Mouse (Mus musculus) left cerebral cortex, postnatal 4 days (tissue): ENCODE measurements around the gene Il22. TPM values are rescaled to one million over a fixed set of nuclear protein-coding genes. Genes with fewer than 3 reads are reported as not detected.
"Not testable (repeated sequence)": the region's sequence is repeated elsewhere in the genome, so short reads cannot be mapped to it uniquely, and the experiment has no call there.

Source experiments
- DNase-seq: peaks from one replicate; pipeline ENCODE4 v3.0.0-alpha.2; 2022
- intact Hi-C: fragments of 180-260 bp; cut with DNase I; formaldehyde crosslinking; loops from one replicate; pipeline ENCODE4 v1.15.1; 2025
- total RNA-seq, 2 experiments: library from RNA; stranded (reverse); gene quantifications; 2 replicates each; pipeline ENCODE4 v1.2.3; 2021

Il22 gene
- total RNA-seq, result not detected

- intact Hi-C loops, result no loop called here
- DNase-seq, result no peak
Observed at GRCm38 (mm10) chr10:118204642-118205041, at the start of gene Il22. Il22 (plus strand) TSS chr10:118204942.

- intact Hi-C loops, result loop anchor here (5.0 to 10.0 kb wide), 2 partner anchors 391 to 709 kb away; no protein-coding TSS in a partner anchor
- no peak for DNase-seq
Observed at GRCm38 (mm10) chr10:118155932-118156331, 48.8 kb upstream of the Il22 start.

GRCm38 (mm10) chr10:118161131-118161530, 43.6 kb upstream of the Il22 start:
- intact Hi-C loops, result no loop called here
- peak; percentile 28 for DNase-seq

- intact Hi-C loops, result no loop called here
- DNase-seq, result no peak
Observed at GRCm38 (mm10) chr10:118169212-118169611, 35.5 kb upstream of the Il22 start.

GRCm38 (mm10) chr10:118172416-118172815, 32.3 kb upstream of the Il22 start:
- intact Hi-C loops, result no loop called here
- no peak for DNase-seq

- intact Hi-C loops, result no loop called here
- no peak for DNase-seq
Observed at GRCm38 (mm10) chr10:118172876-118173275, 31.9 kb upstream of the Il22 start.

GRCm38 (mm10) chr10:118175542-118175941, 29.2 kb upstream of the Il22 start:
- intact Hi-C loops, DNase-seq: not testable (repeated sequence)

- intact Hi-C loops, result no loop called here
- no peak for DNase-seq
Observed at GRCm38 (mm10) chr10:118178735-118179151, 26.0 kb upstream of the Il22 start.

GRCm38 (mm10) chr10:118179265-118179664, 25.5 kb upstream of the Il22 start:
- intact Hi-C loops, result no loop called here
- no peak for DNase-seq

- intact Hi-C loops, result not testable (repeated sequence)
Observed at GRCm38 (mm10) chr10:118195150-118195549, 9.6 kb upstream of the Il22 start.

GRCm38 (mm10) chr10:118215719-118216393, 11.1 kb downstream of the Il22 start:
- peak; percentile 44 for DNase-seq
- intact Hi-C loops, result not testable (repeated sequence)

More at GRCm38 (mm10) chr10:118195150-118195549, 9.6 kb upstream of the Il22 start:
- DNase-seq, result not testable (repeated sequence)

GRCm38 (mm10) chr10:118227629-118228028, 22.9 kb downstream of the Il22 start:
- DNase-seq, intact Hi-C loops: not testable (repeated sequence)

- intact Hi-C loops, DNase-seq: not testable (repeated sequence)
Observed at GRCm38 (mm10) chr10:118232607-118233006, 27.9 kb downstream of the Il22 start.

- intact Hi-C loops, DNase-seq: not testable (repeated sequence)
Observed at GRCm38 (mm10) chr10:118240680-118241079, 35.9 kb downstream of the Il22 start, which contains the start of gene Gm32717. Gm32717 (minus strand) TSS chr10:118240780.

GRCm38 (mm10) chr10:118249006-118249595, 44.4 kb downstream of the Il22 start:
- intact Hi-C loops, result not testable (repeated sequence)
- DNase-seq, result peak; percentile 24

- intact Hi-C loops, result no loop called here
Observed at GRCm38 (mm10) chr10:118250852-118251295, 46.1 kb downstream of the Il22 start.

GRCm38 (mm10) chr10:118258388-118258787, 53.6 kb downstream of the Il22 start, which contains the start of gene Gm32802:
Gm32802 (plus strand) TSS chr10:118258688.
- intact Hi-C loops, DNase-seq: not testable (repeated sequence)

More at GRCm38 (mm10) chr10:118250852-118251295, 46.1 kb downstream of the Il22 start:
- DNase-seq, result peak; percentile 53

Other genes starting within 250 kb of the Il22 start
- 10 to 100 TPM; 16.7 to 19.7 TPM for gene Mdm1, start 63.1 kb upstream of the Il22 start, total RNA-seq
- gene Gm32717, start 35.8 kb downstream of the Il22 start, total RNA-seq, result under 1 TPM; 0.64 to 0.98 TPM
- gene Gm32802, start 53.7 kb downstream of the Il22 start, total RNA-seq, result under 1 TPM; 0.64 to 0.98 TPM
- gene Iltifb, start 90.1 kb downstream of the Il22 start, total RNA-seq, result not detected
- gene Gm9040, start 122.0 kb downstream of the Il22 start, total RNA-seq, result not detected
- gene Gm9044, start 127.5 kb downstream of the Il22 start, total RNA-seq, result not detected
- not detected for gene Gm9045, start 132.9 kb downstream of the Il22 start, total RNA-seq
- gene Gm9046, start 138.3 kb downstream of the Il22 start, total RNA-seq, result not detected
- not detected for gene Gm9048, start 143.7 kb downstream of the Il22 start, total RNA-seq
- not detected for gene Gm9049, start 149.2 kb downstream of the Il22 start, total RNA-seq
- not detected for gene Ifng, start 236.1 kb downstream of the Il22 start, total RNA-seq